Mouse (Mus musculus) hindbrain, embryonic 13.5 days (tissue): ENCODE results near the gene Mapk12. TPM values are rescaled to one million over a fixed set of nuclear protein-coding genes. Genes with fewer than 3 reads are reported as not detected.

Experiments used
- ATAC-seq: fragments of 200-750 bp; cut with Nextera tagmentation; 2 replicates; pipeline ENCODE4 v1.8.0; 2017; ENCODE audit warnings: moderate TSS enrichment; ENCODE audit not compliant: low FRiP score
- H3K27ac ChIP-seq: fragments of 300-500 bp; sonication (generic); 2 replicates; pipeline ENCODE4 v1.5.1; 2015; ENCODE audit warnings: inconsistent platforms, mild to moderate bottlenecking, moderate library complexity
- H3K27me3 ChIP-seq: fragments of 300-500 bp; sonication (generic); 2 replicates; pipeline ENCODE4 v1.6.1; 2015; ENCODE audit warnings: mild to moderate bottlenecking, inconsistent platforms
- H3K36me3 ChIP-seq: fragments of 300-500 bp; sonication (generic); 2 replicates; pipeline ENCODE4 v1.6.1; 2015; ENCODE audit warnings: mild to moderate bottlenecking, inconsistent platforms
- H3K4me1 ChIP-seq: fragments of 300-500 bp; sonication (generic); replicated peaks from 2 replicates; pipeline ENCODE4 v1.6.1; 2015; ENCODE audit warnings: inconsistent platforms
- H3K4me2 ChIP-seq: fragments of 300-500 bp; sonication (generic); 2 replicates; pipeline ENCODE4 v1.6.1; 2015; ENCODE audit warnings: inconsistent platforms, mild to moderate bottlenecking, moderate library complexity
- H3K4me3 ChIP-seq: fragments of 300-500 bp; sonication (generic); 2 replicates; pipeline ENCODE4 v1.5.1; 2015; ENCODE audit warnings: mild to moderate bottlenecking, inconsistent platforms
- H3K9ac ChIP-seq: fragments of 300-500 bp; sonication (generic); 2 replicates; pipeline ENCODE4 v1.6.1; 2015; ENCODE audit warnings: mild to moderate bottlenecking, inconsistent platforms
- H3K9me3 ChIP-seq: fragments of 300-500 bp; sonication (generic); 2 replicates; pipeline ENCODE4 v1.6.1; 2016; ENCODE audit warnings: inconsistent platforms
- WGBS: fragments of 180-500 bp; shearing (Covaris S2); methylation state at CpG from one replicate; pipeline ENCODE4 v1.1.7; 2015; 5-methylcytosine and 5-hydroxymethylcytosine counted together
- polyA plus RNA-seq: library from polyadenylated mRNA; unstranded; fragments of >200 nt; fragmentation: Nextera tagmentation; extraction: Ambion mirVana; gene quantifications from 2 replicates; pipeline ENCODE4 v1.2.1, GENCODE M21; 2015

Mapk12 gene
- polyA plus RNA-seq, 1 experiment from 2014 or later, result 7.1 TPM

GRCm38 (mm10) chr15:89128382-89129350, 11.8 kb downstream of the Mapk12 start, which contains the start of gene Hdac10:
Gene Hdac10 (minus strand): TSS chr15:89128700.
- H3K4me3 ChIP-seq, result peak within 1 kb of the TSS; percentile 57
- H3K9ac ChIP-seq, result peak within 1 kb of the TSS; percentile 71
- H3K4me2 ChIP-seq, result peak within 1 kb of the TSS; percentile 79
- peaks cover 14% of the 10 kb centered on the region for H3K36me3 ChIP-seq
- H3K27me3 ChIP-seq, result no peaks in the 10 kb centered on the region
- peak within 1 kb of the TSS; percentile 82 for H3K27ac ChIP-seq
- peak; percentile 85 for ATAC-seq
- peaks cover 28% of the 10 kb centered on the region for H3K4me1 ChIP-seq
- WGBS, result 3% methylated on average over 36 of the region's 36 CpGs
- H3K9me3 ChIP-seq, result no peaks in the 10 kb centered on the region

- Histone ChIP-seq H3K27ac (peak overlapping the region; percentile 82; the same call in 1 of the 2 replicates), H3K9ac (peak overlapping the region; percentile 71), H3K4me1 (peaks cover 34% of the 10 kb centered on the region), H3K9me3 (no peaks in the 10 kb centered on the region), H3K4me2 (peak overlapping the region; percentile 79), H3K27me3 (no peaks in the 10 kb centered on the region), H3K36me3 (peaks cover 11% of the 10 kb centered on the region), H3K4me3 (peak overlapping the region; percentile 57)
- 90% methylated on average over 8 of the region's 8 CpGs for whole genome bisulfite sequencing
- no peak for ATAC-seq
Observed at GRCm38 (mm10) chr15:89127364-89127940, 13.1 kb downstream of the Mapk12 start.

- H3K4me3 ChIP-seq, result no peak overlapping the region
- no peak overlapping the region for H3K9ac ChIP-seq
- no peak overlapping the region for H3K4me2 ChIP-seq
- no peaks in the 10 kb centered on the region for H3K9me3 ChIP-seq
- H3K27ac ChIP-seq, result no peak overlapping the region
- peaks cover 43% of the 10 kb centered on the region for H3K4me1 ChIP-seq
- ATAC-seq, result no peak
- H3K36me3 ChIP-seq, result peaks cover 7% of the 10 kb centered on the region; the same call in 1 of the 2 replicates
- WGBS, result 88% methylated on average over 8 of the region's 8 CpGs
- no peaks in the 10 kb centered on the region for H3K27me3 ChIP-seq
Observed at GRCm38 (mm10) chr15:89126622-89127021, 13.9 kb downstream of the Mapk12 start.

GRCm38 (mm10) chr15:89125351-89125750, 15.2 kb downstream of the Mapk12 start:
- H3K9ac ChIP-seq, result no peak overlapping the region
- H3K4me1 ChIP-seq, result peaks cover 55% of the 10 kb centered on the region
- H3K36me3 ChIP-seq, result peaks cover 7% of the 10 kb centered on the region; the same call in 1 of the 2 replicates
- no peak overlapping the region for H3K4me2 ChIP-seq
- H3K27ac ChIP-seq, result no peak overlapping the region
- no peaks in the 10 kb centered on the region for H3K27me3 ChIP-seq
- no peak for ATAC-seq
- 91% methylated on average over 9 of the region's 9 CpGs for WGBS
- H3K9me3 ChIP-seq, result no peaks in the 10 kb centered on the region
- H3K4me3 ChIP-seq, result no peak overlapping the region

GRCm38 (mm10) chr15:89124312-89124711, 16.2 kb downstream of the Mapk12 start:
- Histone ChIP-seq H3K9ac (peak overlapping the region; percentile 87; the same call in 1 of the 2 replicates), H3K27me3 (no peaks in the 10 kb centered on the region), H3K4me1 (peaks cover 62% of the 10 kb centered on the region), H3K9me3 (no peaks in the 10 kb centered on the region), H3K4me3 (no peak overlapping the region), H3K4me2 (no peak overlapping the region), H3K36me3 (peaks cover 17% of the 10 kb centered on the region; the same call in 1 of the 2 replicates), H3K27ac (no peak overlapping the region)
- whole genome bisulfite sequencing, result 95% methylated on average over 3 of the region's 3 CpGs
- ATAC-seq, result no peak

- no peaks in the 10 kb centered on the region for H3K9me3 ChIP-seq
- H3K36me3 ChIP-seq, result peaks cover 17% of the 10 kb centered on the region; the same call in 1 of the 2 replicates
- peak overlapping the region; percentile 86 for H3K4me3 ChIP-seq
- peak overlapping the region; percentile 97 for H3K4me2 ChIP-seq
- peak overlapping the region; percentile 92 for H3K27ac ChIP-seq
- peak overlapping the region; percentile 87 for H3K9ac ChIP-seq
- no peaks in the 10 kb centered on the region for H3K27me3 ChIP-seq
- 40% methylated on average over 11 of the region's 11 CpGs for WGBS
- ATAC-seq, result peak; percentile 30; the same call in 1 of the 2 replicates
- peaks cover 57% of the 10 kb centered on the region for H3K4me1 ChIP-seq
Observed at GRCm38 (mm10) chr15:89123595-89123994, 16.9 kb downstream of the Mapk12 start.

GRCm38 (mm10) chr15:89122649-89123366, 17.7 kb downstream of the Mapk12 start, which contains the start of gene Tubgcp6:
Gene Tubgcp6 (minus strand): TSS chr15:89123112.
- Histone ChIP-seq H3K4me2 (peak within 1 kb of the TSS; percentile 97), H3K27ac (peak within 1 kb of the TSS; percentile 92), H3K27me3 (no peaks in the 10 kb centered on the region), H3K4me1 (peaks cover 53% of the 10 kb centered on the region), H3K4me3 (peak within 1 kb of the TSS; percentile 86), H3K9me3 (no peaks in the 10 kb centered on the region), H3K36me3 (peaks cover 21% of the 10 kb centered on the region), H3K9ac (peak within 1 kb of the TSS; percentile 87)
- WGBS, result under 1% methylated on average over 47 of the region's 47 CpGs
- ATAC-seq, result peak; percentile 84

- no peak overlapping the region for H3K4me3 ChIP-seq
- no peaks in the 10 kb centered on the region for H3K9me3 ChIP-seq
- no peak for ATAC-seq
- no peak overlapping the region for H3K27ac ChIP-seq
- peaks cover 37% of the 10 kb centered on the region for H3K4me1 ChIP-seq
- peaks cover 51% of the 10 kb centered on the region for H3K36me3 ChIP-seq
- H3K27me3 ChIP-seq, result no peaks in the 10 kb centered on the region
- H3K9ac ChIP-seq, result no peak overlapping the region
- no peak overlapping the region for H3K4me2 ChIP-seq
Observed at GRCm38 (mm10) chr15:89118007-89118406, 22.5 kb downstream of the Mapk12 start.

- H3K9ac ChIP-seq, result no peak overlapping the region
- H3K27ac ChIP-seq, result no peak overlapping the region
- H3K4me1 ChIP-seq, result no peaks in the 10 kb centered on the region
- WGBS, result 86% methylated on average over 9 of the region's 9 CpGs
- no peak overlapping the region for H3K4me2 ChIP-seq
- ATAC-seq, result no peak
- H3K36me3 ChIP-seq, result peaks cover 94% of the 10 kb centered on the region
- no peaks in the 10 kb centered on the region for H3K27me3 ChIP-seq
- no peak overlapping the region for H3K4me3 ChIP-seq
- H3K9me3 ChIP-seq, result no peaks in the 10 kb centered on the region
Observed at GRCm38 (mm10) chr15:89110147-89110546, 30.4 kb downstream of the Mapk12 start.

- H3K4me3 ChIP-seq, result no peak overlapping the region
- no peaks in the 10 kb centered on the region for H3K4me1 ChIP-seq
- no peak overlapping the region for H3K4me2 ChIP-seq
- H3K9ac ChIP-seq, result no peak overlapping the region
- H3K27ac ChIP-seq, result no peak overlapping the region
- 96% methylated on average over 1 of the region's 1 CpGs for WGBS
- H3K27me3 ChIP-seq, result no peaks in the 10 kb centered on the region
- H3K9me3 ChIP-seq, result no peaks in the 10 kb centered on the region
- no peak for ATAC-seq
- H3K36me3 ChIP-seq, result peaks cover 100% of the 10 kb centered on the region
Observed at GRCm38 (mm10) chr15:89106976-89107375, 33.5 kb downstream of the Mapk12 start.

GRCm38 (mm10) chr15:89106073-89106472, 34.4 kb downstream of the Mapk12 start:
- H3K4me1 ChIP-seq, result no peaks in the 10 kb centered on the region
- 92% methylated on average over 13 of the region's 13 CpGs for WGBS
- no peak overlapping the region for H3K9ac ChIP-seq
- H3K27me3 ChIP-seq, result no peaks in the 10 kb centered on the region
- no peak overlapping the region for H3K4me3 ChIP-seq
- no peak for ATAC-seq
- H3K4me2 ChIP-seq, result no peak overlapping the region
- H3K27ac ChIP-seq, result no peak overlapping the region
- H3K36me3 ChIP-seq, result peaks cover 100% of the 10 kb centered on the region
- H3K9me3 ChIP-seq, result no peaks in the 10 kb centered on the region

GRCm38 (mm10) chr15:89104425-89104824, 36.1 kb downstream of the Mapk12 start:
- ATAC-seq, result no peak
- no peak overlapping the region for H3K4me2 ChIP-seq
- H3K36me3 ChIP-seq, result peaks cover 100% of the 10 kb centered on the region
- no peaks in the 10 kb centered on the region for H3K4me1 ChIP-seq
- no peaks in the 10 kb centered on the region for H3K27me3 ChIP-seq
- H3K9ac ChIP-seq, result no peak overlapping the region
- H3K4me3 ChIP-seq, result no peak overlapping the region
- no peak overlapping the region for H3K27ac ChIP-seq
- WGBS, result 97% methylated on average over 8 of the region's 8 CpGs
- H3K9me3 ChIP-seq, result no peaks in the 10 kb centered on the region
